Mouse (Mus musculus) intestine, embryonic 15.5 days (tissue): ENCODE results near the gene Gm49387. TPM values are rescaled to one million over a fixed set of nuclear protein-coding genes. Genes with fewer than 3 reads are reported as not detected.

Experiments
- ATAC-seq: fragments of 200-750 bp; cut with Nextera tagmentation; 2 replicates; pipeline ENCODE4 v1.8.0; 2017; ENCODE audit warnings: moderate TSS enrichment, moderate library complexity
- H3K27ac ChIP-seq: fragments of 300-500 bp; sonication (generic); 2 replicates; pipeline ENCODE4 v1.5.1; 2015; ENCODE audit warnings: mild to moderate bottlenecking, inconsistent platforms
- H3K27me3 ChIP-seq: fragments of 300-500 bp; sonication (generic); replicated peaks from 2 replicates; pipeline ENCODE4 v1.6.1; 2015; ENCODE audit warnings: inconsistent platforms
- H3K36me3 ChIP-seq: fragments of 300-500 bp; sonication (generic); 2 replicates; pipeline ENCODE4 v1.6.1; 2015; ENCODE audit warnings: inconsistent platforms
- H3K4me1 ChIP-seq: fragments of 300-500 bp; sonication (generic); replicated peaks from 2 replicates; pipeline ENCODE4 v1.6.1; 2015; ENCODE audit warnings: inconsistent platforms
- H3K4me2 ChIP-seq: fragments of 300-500 bp; sonication (generic); replicated peaks from 2 replicates; pipeline ENCODE4 v1.6.1; 2015; ENCODE audit warnings: mild to moderate bottlenecking, inconsistent platforms
- H3K4me3 ChIP-seq: fragments of 300-500 bp; sonication (generic); replicated peaks from 2 replicates; pipeline ENCODE4 v1.5.1; 2015; ENCODE audit warnings: inconsistent platforms
- H3K9ac ChIP-seq: fragments of 300-500 bp; sonication (generic); 2 replicates; pipeline ENCODE4 v1.6.1; 2015; ENCODE audit warnings: inconsistent platforms
- H3K9me3 ChIP-seq: fragments of 300-500 bp; sonication (generic); 2 replicates; pipeline ENCODE4 v1.6.1; 2016; ENCODE audit warnings: inconsistent platforms
- WGBS: fragments of 180-500 bp; shearing (Covaris S2); methylation state at CpG from one replicate; pipeline ENCODE4 v1.1.7; 2015; 5-methylcytosine and 5-hydroxymethylcytosine counted together
- polyA plus RNA-seq: library from polyadenylated mRNA; unstranded; fragments of >200 nt; fragmentation: Nextera tagmentation; extraction: Ambion mirVana; gene quantifications from 2 replicates; pipeline ENCODE4 v1.2.1, GENCODE M21; 2015

Gene Gm49387
- polyA plus RNA-seq, 1 experiment from 2014 or later, result 1.3 TPM

DNA sequence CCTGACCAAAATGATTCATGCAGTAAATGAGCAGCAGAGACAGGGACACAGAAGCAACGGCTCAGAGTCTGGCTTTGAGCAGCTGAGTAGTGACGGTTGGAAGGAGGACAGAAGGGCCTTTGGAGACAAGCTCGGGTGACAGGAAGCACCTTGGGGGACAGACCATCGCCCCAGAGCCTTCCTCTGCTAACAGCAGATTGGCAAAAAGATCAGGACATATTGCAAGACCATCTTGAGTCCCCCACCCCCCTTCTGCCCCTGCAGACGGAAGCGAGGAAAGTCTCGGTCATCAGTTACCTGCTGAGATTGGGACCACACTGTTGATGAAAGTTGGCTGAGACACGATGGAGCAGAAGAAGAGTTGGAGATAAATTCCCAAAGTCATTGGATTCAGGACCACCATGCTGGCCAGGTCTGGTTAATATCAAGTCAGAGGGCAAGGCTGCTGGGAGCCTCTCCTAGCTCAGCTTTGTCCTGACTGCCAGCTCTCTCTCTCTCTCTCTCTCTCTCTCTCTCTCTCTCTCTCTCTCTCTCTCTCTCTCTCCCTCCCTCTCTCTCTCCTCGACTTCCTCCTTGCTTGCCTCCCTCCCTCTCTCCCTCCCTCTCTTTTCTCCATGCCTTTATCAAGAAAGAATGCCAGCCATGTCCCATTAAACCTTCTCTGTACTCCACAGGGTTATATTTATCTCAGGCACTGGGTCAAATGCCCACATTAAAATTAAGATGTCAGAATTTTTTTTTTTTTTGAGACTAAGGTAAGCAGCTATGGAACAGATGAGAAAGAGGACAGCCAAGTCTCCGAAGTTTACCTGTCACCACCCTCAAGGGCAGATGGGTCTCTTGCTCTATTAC is 63.6 kb downstream of the Gm49387 start:
- Histone ChIP-seq H3K4me3 (no peak overlapping the region), H3K9ac (no peak overlapping the region), H3K36me3 (no peaks in the 10 kb centered on the region), H3K27me3 (no peaks in the 10 kb centered on the region), H3K27ac (no peak overlapping the region), H3K9me3 (no peaks in the 10 kb centered on the region), H3K4me2 (no peak overlapping the region), H3K4me1 (peaks cover 11% of the 10 kb centered on the region; the same call in 1 of the 2 replicates)
- ATAC-seq, result no peak
- 25% methylated on average over 10 of the region's 10 CpGs for WGBS

DNA sequence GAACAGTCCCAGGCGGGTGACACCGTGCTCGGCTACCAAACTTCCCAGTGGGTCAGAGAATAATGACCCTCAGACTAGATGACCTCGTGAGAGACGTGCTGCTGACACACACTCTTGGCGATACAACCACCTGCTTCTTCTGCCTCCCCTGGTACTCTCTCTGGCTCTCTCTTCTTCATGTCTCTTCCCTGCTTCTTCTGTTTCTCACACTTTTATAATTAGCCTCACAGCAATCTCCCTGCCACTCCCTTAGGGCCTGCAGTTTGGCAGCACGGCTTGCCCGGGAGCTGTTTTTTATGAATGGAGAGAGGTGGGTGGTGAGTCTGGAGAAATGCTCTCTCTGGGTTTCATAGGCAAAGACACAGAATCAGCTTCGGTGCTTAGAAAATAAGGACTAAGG is 64.8 kb downstream of the Gm49387 start:
- no peak for ATAC-seq
- 70% methylated on average over 9 of the region's 9 CpGs for WGBS
- H3K27ac ChIP-seq, result no peak overlapping the region
- no peaks in the 10 kb centered on the region for H3K9me3 ChIP-seq
- no peak overlapping the region for H3K9ac ChIP-seq
- H3K4me2 ChIP-seq, result no peak overlapping the region
- H3K36me3 ChIP-seq, result no peaks in the 10 kb centered on the region
- H3K27me3 ChIP-seq, result no peaks in the 10 kb centered on the region
- H3K4me3 ChIP-seq, result no peak overlapping the region
- H3K4me1 ChIP-seq, result peaks cover 12% of the 10 kb centered on the region; the same call in 1 of the 2 replicates

DNA sequence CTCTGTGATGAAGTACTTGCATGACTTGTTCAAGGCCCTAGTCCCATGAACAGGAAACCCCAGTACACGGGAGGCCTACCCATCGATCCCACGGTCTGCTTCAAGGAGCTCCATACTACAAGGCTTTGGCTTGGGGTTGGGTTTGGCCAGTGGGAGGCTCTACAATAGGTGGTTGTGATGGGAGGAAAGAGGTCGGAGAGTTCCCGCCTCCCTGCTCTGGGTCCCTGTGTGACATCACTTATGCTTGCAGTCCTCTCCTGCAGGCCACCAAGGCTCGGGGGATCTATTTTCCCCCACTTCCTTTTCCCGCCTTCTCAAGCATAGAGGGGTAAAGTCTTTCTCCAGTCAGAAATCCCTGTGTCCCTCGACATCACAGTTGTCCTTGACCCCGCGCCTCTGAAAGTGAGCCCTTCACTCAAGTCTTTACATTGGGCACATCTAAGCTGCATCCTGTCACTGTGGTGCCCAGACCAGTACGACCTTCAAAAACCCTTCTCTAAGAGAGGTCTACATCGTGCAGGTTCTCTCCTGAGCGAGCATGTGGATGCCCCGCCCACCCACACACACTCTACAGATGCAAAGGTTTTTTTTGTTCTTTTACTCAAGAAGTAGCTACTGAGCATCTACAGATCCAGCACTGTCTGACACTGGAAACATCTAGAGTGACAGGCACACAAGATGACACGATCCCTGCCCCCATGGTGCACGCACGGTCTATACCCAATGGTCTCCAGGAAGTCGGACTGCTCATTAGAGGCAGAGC is 65.6 kb downstream of the Gm49387 start:
- Histone ChIP-seq H3K9me3 (no peaks in the 10 kb centered on the region), H3K4me3 (no peak overlapping the region), H3K27me3 (no peaks in the 10 kb centered on the region), H3K36me3 (no peaks in the 10 kb centered on the region), H3K4me1 (peaks cover 12% of the 10 kb centered on the region; the same call in 1 of the 2 replicates), H3K4me2 (no peak overlapping the region), H3K27ac (no peak overlapping the region), H3K9ac (no peak overlapping the region)
- no peak for ATAC-seq
- 91% methylated on average over 18 of the region's 18 CpGs for WGBS

DNA sequence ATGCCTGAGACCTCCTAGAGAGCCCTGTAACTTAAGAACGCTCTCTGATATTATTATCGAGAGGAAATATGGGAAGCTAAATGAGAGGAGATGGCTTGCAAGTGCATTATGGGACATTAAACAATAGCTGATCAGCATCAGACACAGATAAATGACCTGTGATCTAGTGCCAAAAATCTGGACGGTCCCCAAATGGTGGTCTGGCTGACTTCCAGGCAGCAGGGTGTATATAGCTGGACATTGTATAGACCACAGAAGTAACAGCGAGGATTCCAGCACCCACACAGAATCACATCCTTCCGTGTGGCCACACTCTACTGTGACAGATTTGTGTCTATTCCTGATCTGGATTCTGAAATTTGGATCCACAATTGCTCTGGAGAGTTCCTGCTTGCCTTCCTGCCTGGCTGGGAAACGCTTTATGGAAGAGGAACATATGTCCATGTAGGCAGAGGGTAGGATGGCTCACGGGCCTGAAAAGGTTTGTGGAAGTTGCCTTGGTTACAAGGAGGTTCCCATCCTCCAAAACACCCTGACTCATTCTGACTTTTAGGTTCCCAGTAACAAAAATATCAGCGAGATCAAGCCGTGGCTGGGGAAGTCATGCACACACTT is 68.0 kb downstream of the Gm49387 start:
- Histone ChIP-seq H3K27me3 (no peaks in the 10 kb centered on the region), H3K27ac (no peak overlapping the region), H3K9ac (no peak overlapping the region), H3K36me3 (no peaks in the 10 kb centered on the region), H3K4me3 (no peak overlapping the region), H3K4me1 (peaks cover 20% of the 10 kb centered on the region; the same call in 1 of the 2 replicates), H3K9me3 (no peaks in the 10 kb centered on the region), H3K4me2 (no peak overlapping the region)
- no peak for ATAC-seq
- WGBS, result 57% methylated on average over 9 of the region's 9 CpGs

DNA sequence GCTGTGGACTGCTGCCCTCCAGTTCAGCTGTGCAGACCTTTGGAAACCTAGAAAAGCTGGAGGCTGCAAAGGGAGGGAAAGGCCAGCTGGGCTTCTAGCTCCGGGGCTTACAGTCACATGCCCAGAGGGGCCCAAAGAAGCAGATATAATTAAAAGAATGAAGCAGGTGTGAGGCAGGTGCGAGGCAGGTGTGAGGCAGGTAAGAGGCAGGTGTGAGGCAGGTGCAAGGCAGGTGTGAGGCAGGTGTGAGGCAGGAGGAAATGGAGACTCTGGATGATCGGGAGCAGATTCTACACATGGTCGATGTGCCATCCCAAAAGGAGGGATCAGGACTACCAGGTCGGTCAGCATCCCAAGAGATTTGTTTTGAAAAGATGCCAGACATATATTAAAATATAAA is 69.3 kb downstream of the Gm49387 start:
- Histone ChIP-seq H3K27ac (no peak overlapping the region), H3K36me3 (no peaks in the 10 kb centered on the region), H3K4me3 (no peak overlapping the region), H3K4me1 (peaks cover 18% of the 10 kb centered on the region; the same call in 1 of the 2 replicates), H3K4me2 (no peak overlapping the region), H3K27me3 (no peaks in the 10 kb centered on the region), H3K9ac (no peak overlapping the region), H3K9me3 (no peaks in the 10 kb centered on the region)
- WGBS, result 85% methylated on average over 5 of the region's 5 CpGs
- ATAC-seq, result no peak

DNA sequence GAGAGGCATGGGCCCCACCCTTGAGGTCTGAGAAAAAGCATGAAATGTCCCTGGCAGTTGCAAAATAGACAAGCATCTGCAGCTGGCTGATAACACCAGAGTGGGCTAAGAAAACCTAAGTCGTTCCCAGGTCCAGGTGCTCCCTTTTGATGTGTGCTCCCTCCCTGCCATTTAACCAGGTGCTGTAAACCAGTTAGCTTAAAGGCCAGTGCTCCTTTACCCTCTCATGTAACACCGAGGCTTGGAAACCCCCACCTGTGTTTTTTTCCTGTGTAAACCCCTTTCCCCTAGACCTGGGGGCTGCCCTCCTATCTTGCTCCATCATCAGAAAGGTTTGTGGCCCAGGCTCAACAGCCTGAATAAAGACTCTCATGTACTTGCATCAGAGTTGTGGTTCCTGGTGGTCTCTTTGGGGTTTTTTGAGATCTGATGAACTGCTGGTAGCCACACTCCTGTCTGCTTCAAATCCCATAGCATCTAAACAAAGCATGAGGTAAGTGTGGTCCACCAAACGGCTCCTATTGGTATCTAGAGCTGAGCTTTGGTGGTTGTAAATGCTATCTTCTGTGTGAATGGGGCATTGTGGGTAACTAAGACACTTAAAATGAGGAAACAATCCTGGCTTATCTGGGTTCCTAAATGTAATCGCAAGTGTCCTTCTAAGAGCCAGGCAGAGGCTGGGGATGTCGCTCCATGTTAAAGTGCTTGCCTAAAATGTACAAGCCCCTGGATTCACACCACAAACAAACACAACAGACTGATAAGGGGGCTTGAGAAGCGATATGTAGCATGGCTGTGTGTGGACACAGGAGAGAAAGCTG is 70.3 kb downstream of the Gm49387 start:
- no peaks in the 10 kb centered on the region for H3K27me3 ChIP-seq
- 54% methylated on average over 6 of the region's 6 CpGs for WGBS
- no peak overlapping the region for H3K9ac ChIP-seq
- no peaks in the 10 kb centered on the region for H3K9me3 ChIP-seq
- no peak for ATAC-seq
- H3K4me3 ChIP-seq, result no peak overlapping the region
- H3K4me2 ChIP-seq, result no peak overlapping the region
- H3K4me1 ChIP-seq, result peaks cover 15% of the 10 kb centered on the region; the same call in 1 of the 2 replicates
- no peaks in the 10 kb centered on the region for H3K36me3 ChIP-seq
- no peak overlapping the region for H3K27ac ChIP-seq

DNA sequence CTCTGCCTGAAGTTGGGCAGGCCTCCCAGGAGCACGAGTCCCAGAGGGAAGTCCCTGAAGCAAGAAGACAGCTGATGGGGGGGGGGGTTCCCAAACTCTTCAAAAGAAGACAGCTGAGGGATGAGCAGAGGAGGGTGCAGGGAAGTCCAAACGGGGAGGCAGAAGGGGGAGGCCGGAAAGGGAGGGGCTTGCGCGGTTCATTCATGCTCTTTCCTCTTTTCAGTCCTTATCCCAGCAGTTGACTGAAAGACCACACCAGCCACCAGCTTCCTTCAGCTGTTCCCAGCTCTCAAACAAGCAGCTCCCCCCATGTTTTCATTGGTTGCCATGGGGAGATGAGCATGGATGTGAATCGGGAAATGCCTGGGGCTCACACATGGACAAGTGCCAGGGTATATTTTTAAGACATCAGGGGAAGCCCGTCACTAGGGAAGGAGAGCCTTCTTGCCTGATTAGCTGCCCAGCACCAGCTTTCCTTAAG is 71.5 kb downstream of the Gm49387 start:
- H3K27ac ChIP-seq, result no peak overlapping the region
- no peak overlapping the region for H3K4me2 ChIP-seq
- H3K9ac ChIP-seq, result no peak overlapping the region
- ATAC-seq, result no peak
- H3K27me3 ChIP-seq, result no peaks in the 10 kb centered on the region
- H3K4me1 ChIP-seq, result peaks cover 24% of the 10 kb centered on the region
- WGBS, result 53% methylated on average over 7 of the region's 7 CpGs
- H3K4me3 ChIP-seq, result no peak overlapping the region
- no peaks in the 10 kb centered on the region for H3K36me3 ChIP-seq
- H3K9me3 ChIP-seq, result no peaks in the 10 kb centered on the region

DNA sequence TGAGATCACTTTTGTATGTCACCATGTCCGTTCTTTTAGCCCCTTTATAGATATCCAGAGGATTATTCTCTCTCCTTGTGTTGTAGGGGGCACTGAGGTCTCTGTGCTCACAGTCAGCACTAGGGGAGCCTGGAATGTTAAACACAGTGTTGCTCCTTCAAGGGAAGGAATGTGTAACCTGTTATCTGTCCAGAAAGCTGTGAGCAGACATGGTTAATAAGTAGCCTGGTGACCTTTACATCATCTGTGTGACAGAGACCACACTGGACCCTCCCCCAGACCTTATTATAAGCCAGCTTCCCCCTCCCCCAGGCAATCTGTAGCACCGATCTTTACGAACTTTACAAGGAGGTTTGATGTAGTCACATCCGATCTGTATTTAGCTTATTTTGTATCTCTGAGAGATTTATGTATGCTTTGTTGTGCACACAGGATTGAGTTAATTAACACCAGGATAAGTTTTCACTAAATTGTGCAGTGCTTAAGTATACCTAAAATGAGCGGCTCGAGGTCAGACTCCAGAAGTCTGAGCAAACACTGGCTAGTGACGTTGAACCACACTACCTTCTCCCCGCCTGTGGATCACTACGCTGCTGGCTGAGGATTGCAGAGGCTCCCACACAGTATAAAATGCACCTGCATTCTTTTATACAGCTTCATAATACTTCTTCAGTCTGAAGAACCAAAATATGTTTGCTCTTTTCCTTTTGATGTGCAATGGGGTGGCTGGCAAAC is 75.0 kb downstream of the Gm49387 start:
- 45% methylated on average over 9 of the region's 9 CpGs for WGBS
- H3K9ac ChIP-seq, result no peak overlapping the region
- H3K9me3 ChIP-seq, result no peaks in the 10 kb centered on the region
- H3K4me3 ChIP-seq, result no peak overlapping the region
- H3K36me3 ChIP-seq, result no peaks in the 10 kb centered on the region
- ATAC-seq, result peak; percentile 75
- no peak overlapping the region for H3K4me2 ChIP-seq
- peaks cover 33% of the 10 kb centered on the region for H3K4me1 ChIP-seq
- no peaks in the 10 kb centered on the region for H3K27me3 ChIP-seq
- H3K27ac ChIP-seq, result no peak overlapping the region

DNA sequence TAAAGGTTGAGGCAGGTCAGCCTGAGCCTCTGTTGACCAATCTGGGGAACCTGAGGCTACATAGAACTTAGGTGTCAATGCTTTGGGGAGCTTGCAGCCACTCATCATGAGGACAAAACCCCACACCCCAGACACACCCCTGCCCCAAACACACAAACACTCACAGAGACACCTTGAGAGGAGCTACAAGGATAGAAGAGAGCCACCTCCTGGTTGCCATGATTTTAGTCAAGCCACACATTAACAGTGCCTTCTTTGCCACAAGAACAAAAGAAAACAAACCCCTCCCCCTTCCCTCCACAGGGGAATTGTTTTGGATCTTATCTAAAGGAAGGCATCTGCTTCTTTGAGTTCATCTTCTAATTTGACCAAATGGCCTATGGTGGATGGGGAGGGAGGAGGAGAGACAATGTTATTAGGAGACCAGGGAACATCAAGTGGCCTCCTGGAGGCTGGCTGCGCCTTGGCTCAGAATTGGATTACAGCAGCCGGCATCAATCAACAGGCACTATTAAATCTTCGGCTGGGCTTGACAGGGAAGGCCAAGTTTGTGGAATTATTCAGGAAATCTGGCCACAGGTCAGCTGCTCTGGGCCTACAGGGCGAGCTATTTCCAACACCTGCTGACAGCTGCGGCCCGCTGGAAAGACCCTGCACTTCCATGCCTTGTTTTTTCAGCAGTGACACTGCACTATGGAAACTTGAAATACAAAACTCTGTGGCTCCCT is 76.1 kb downstream of the Gm49387 start:
- Histone ChIP-seq H3K4me2 (no peak overlapping the region), H3K4me3 (no peak overlapping the region), H3K27ac (no peak overlapping the region), H3K36me3 (no peaks in the 10 kb centered on the region), H3K9me3 (no peaks in the 10 kb centered on the region), H3K9ac (no peak overlapping the region), H3K27me3 (no peaks in the 10 kb centered on the region), H3K4me1 (peaks cover 33% of the 10 kb centered on the region)
- 0 out of 2 replicates have a peak, but pooled peaks have one; percentile 20 for ATAC-seq
- WGBS, result 10% methylated on average over 6 of the region's 6 CpGs

DNA sequence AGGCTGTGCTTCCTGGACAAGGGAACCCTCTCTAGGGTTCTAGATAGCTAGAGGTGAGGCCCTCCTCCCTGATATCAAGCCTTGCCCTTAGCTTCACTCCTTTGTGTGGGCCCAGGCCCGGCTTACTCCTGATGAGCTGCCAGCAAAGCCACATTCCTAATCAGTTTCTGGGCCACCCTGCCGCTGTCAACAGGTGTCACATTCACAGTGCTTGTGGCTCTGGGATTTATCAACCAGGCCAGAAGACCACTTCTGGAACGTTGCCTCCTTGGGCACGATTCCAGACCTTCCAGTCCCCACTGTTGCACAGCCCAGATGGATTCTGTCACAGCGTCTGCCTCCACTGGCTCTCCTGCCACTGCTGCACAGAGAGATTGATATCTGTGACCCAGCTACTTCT is 79.8 kb downstream of the Gm49387 start:
- ATAC-seq, result no peak
- no peak overlapping the region for H3K9ac ChIP-seq
- WGBS, result 18% methylated on average over 5 of the region's 5 CpGs
- H3K27ac ChIP-seq, result no peak overlapping the region
- H3K4me1 ChIP-seq, result peaks cover 25% of the 10 kb centered on the region
- no peaks in the 10 kb centered on the region for H3K9me3 ChIP-seq
- no peaks in the 10 kb centered on the region for H3K36me3 ChIP-seq
- no peak overlapping the region for H3K4me3 ChIP-seq
- no peak overlapping the region for H3K4me2 ChIP-seq
- H3K27me3 ChIP-seq, result no peaks in the 10 kb centered on the region

DNA sequence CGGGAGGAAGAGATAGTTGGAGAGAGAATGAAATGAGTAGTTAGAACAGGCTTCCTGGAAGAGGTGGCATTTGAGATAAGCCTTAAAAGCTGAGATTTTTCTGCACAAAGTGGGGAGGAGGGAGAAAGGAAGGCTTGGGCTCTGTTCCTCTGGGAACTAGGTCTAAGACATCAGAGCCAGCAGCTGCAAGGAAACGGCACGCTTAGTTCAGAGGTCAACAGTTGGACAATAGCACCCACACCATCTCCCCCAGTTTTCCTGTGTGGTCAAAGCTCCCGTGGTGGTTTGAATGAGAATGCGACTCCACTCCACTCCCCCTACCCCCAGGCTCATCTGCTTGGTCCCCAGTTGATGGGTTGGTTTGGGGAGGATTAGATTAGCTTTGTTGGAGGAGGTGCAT is 81.5 kb downstream of the Gm49387 start:
- Histone ChIP-seq H3K4me3 (no peak overlapping the region), H3K4me1 (peaks cover 14% of the 10 kb centered on the region), H3K27me3 (no peaks in the 10 kb centered on the region), H3K9me3 (no peaks in the 10 kb centered on the region), H3K9ac (no peak overlapping the region), H3K36me3 (no peaks in the 10 kb centered on the region), H3K4me2 (no peak overlapping the region), H3K27ac (no peak overlapping the region)
- WGBS, result 63% methylated on average over 5 of the region's 5 CpGs
- ATAC-seq, result no peak
